Mouse (Mus musculus): ENCODE measurements around the gene Dcp1b.

The Dcp1b gene

GRCm38 (mm10) chr6:119175078-119175853 lies at the start of gene Dcp1b:
Gene Dcp1b, plus strand, starts transcription at chr6:119175253.
- peak; percentile 96 for DNase-seq (ENCODE audit: low read depth, low spot score)

GRCm38 (mm10) chr6:119126991-119127390 lies 48.1 kb upstream of the Dcp1b start:
- no peak for DNase-seq (ENCODE audit: low read depth, low spot score)

GRCm38 (mm10) chr6:119128076-119128475 lies 47.0 kb upstream of the Dcp1b start:
- DNase-seq (ENCODE audit: low read depth, low spot score) = no peak

GRCm38 (mm10) chr6:119128521-119128920 lies 46.5 kb upstream of the Dcp1b start:
- DNase-seq (ENCODE audit: low read depth, low spot score) = no peak

- DNase-seq (ENCODE audit: low read depth, low spot score) = peak; percentile 29
These were observed 45.4 kb upstream of the Dcp1b start for GRCm38 (mm10) chr6:119129664-119130063.

- no peak for DNase-seq (ENCODE audit: low read depth, low spot score)
These were observed 42.8 kb upstream of the Dcp1b start for GRCm38 (mm10) chr6:119132111-119132735.

- no peak for DNase-seq (ENCODE audit: low read depth, low spot score)
These were observed 42.2 kb upstream of the Dcp1b start for GRCm38 (mm10) chr6:119132863-119133262.

- no peak for DNase-seq (ENCODE audit: low read depth, low spot score)
These were observed 37.3 kb upstream of the Dcp1b start for GRCm38 (mm10) chr6:119137768-119138167.

GRCm38 (mm10) chr6:119139561-119139960 lies 35.5 kb upstream of the Dcp1b start:
- no peak for DNase-seq (ENCODE audit: low read depth, low spot score)

- DNase-seq (ENCODE audit: low read depth, low spot score) = no peak
These were observed 29.9 kb upstream of the Dcp1b start for GRCm38 (mm10) chr6:119145109-119145508.

GRCm38 (mm10) chr6:119165677-119166076 lies 9.4 kb upstream of the Dcp1b start:
- no peak for DNase-seq (ENCODE audit: low read depth, low spot score)

GRCm38 (mm10) chr6:119174307-119175074 lies 562 bp upstream of the Dcp1b start:
- no peak for DNase-seq (ENCODE audit: low read depth, low spot score)

GRCm38 (mm10) chr6:119176103-119176502 lies 1.1 kb downstream of the Dcp1b start:
- DNase-seq (ENCODE audit: low read depth, low spot score) = no peak

- peak; percentile 15 for DNase-seq (ENCODE audit: low read depth, low spot score)
These were observed 2.0 kb downstream of the Dcp1b start for GRCm38 (mm10) chr6:119177101-119177500.

- DNase-seq (ENCODE audit: low read depth, low spot score) = no peak
These were observed 5.1 kb downstream of the Dcp1b start for GRCm38 (mm10) chr6:119180188-119180587.

GRCm38 (mm10) chr6:119182211-119182610 lies 7.2 kb downstream of the Dcp1b start:
- no peak for DNase-seq (ENCODE audit: low read depth, low spot score)

- no peak for DNase-seq (ENCODE audit: low read depth, low spot score)
These were observed 8.7 kb downstream of the Dcp1b start for GRCm38 (mm10) chr6:119183781-119184180.

GRCm38 (mm10) chr6:119186658-119187057 lies 11.6 kb downstream of the Dcp1b start:
- DNase-seq (ENCODE audit: low read depth, low spot score) = peak; percentile 36

- no peak for DNase-seq (ENCODE audit: low read depth, low spot score)
These were observed 12.6 kb downstream of the Dcp1b start for GRCm38 (mm10) chr6:119187631-119188030.

- no peak for DNase-seq (ENCODE audit: low read depth, low spot score)
These were observed 16.4 kb downstream of the Dcp1b start for GRCm38 (mm10) chr6:119191478-119191877.

GRCm38 (mm10) chr6:119193571-119194154 lies 18.6 kb downstream of the Dcp1b start:
- no peak for DNase-seq (ENCODE audit: low read depth, low spot score)

GRCm38 (mm10) chr6:119194161-119194560 lies 19.1 kb downstream of the Dcp1b start:
- DNase-seq (ENCODE audit: low read depth, low spot score) = no peak
